Mouse (Mus musculus) midbrain, embryonic 10.5 days (tissue): ENCODE data around the gene Olfr477. TPM values are rescaled to one million over a fixed set of nuclear protein-coding genes. Genes with fewer than 3 reads are reported as not detected.
"Not testable (repeated sequence)": the region's sequence is repeated elsewhere in the genome, so short reads cannot be mapped to it uniquely, and the experiment has no call there.

Source experiments
- DNase-seq: peaks from one replicate; pipeline ENCODE4 v3.0.0-alpha.2; 2017; ENCODE audit warnings: low spot score
- H3K27ac ChIP-seq: fragments of 300-500 bp; sonication (generic); replicated peaks from 2 replicates; pipeline ENCODE4 v1.5.1; 2016; ENCODE audit warnings: mild to moderate bottlenecking
- H3K27me3 ChIP-seq: fragments of 300-500 bp; sonication (generic); 2 replicates; pipeline ENCODE4 v1.6.1; 2016; ENCODE audit warnings: low read depth, mild to moderate bottlenecking; ENCODE audit not compliant: poor library complexity, severe bottlenecking
- H3K36me3 ChIP-seq: fragments of 300-500 bp; sonication (generic); 2 replicates; pipeline ENCODE4 v1.6.1; 2016; ENCODE audit warnings: mild to moderate bottlenecking, moderate library complexity
- H3K4me1 ChIP-seq: fragments of 300-500 bp; sonication (generic); 2 replicates; pipeline ENCODE4 v1.6.1; 2016
- H3K4me3 ChIP-seq: fragments of 300-500 bp; sonication (generic); 2 replicates; pipeline ENCODE4 v1.5.1; 2016; ENCODE audit warnings: mild to moderate bottlenecking, moderate library complexity
- H3K9me3 ChIP-seq: fragments of 300-500 bp; sonication (generic); replicated peaks from 2 replicates; pipeline ENCODE4 v1.6.1; 2016; ENCODE audit warnings: mild to moderate bottlenecking
- WGBS: fragments of 180-500 bp; shearing (Covaris S2); methylation state at CpG from one replicate; pipeline ENCODE4 v1.1.7; 2016; 5-methylcytosine and 5-hydroxymethylcytosine counted together
- polyA plus RNA-seq: library from polyadenylated mRNA; unstranded; fragments of >200 nt; fragmentation: Nextera tagmentation; extraction: Ambion mirVana; gene quantifications from 2 replicates; pipeline ENCODE4 v1.2.1, GENCODE M21; 2016

The Olfr477 gene
- polyA plus RNA-seq = not detected in 2 replicates

DNA sequence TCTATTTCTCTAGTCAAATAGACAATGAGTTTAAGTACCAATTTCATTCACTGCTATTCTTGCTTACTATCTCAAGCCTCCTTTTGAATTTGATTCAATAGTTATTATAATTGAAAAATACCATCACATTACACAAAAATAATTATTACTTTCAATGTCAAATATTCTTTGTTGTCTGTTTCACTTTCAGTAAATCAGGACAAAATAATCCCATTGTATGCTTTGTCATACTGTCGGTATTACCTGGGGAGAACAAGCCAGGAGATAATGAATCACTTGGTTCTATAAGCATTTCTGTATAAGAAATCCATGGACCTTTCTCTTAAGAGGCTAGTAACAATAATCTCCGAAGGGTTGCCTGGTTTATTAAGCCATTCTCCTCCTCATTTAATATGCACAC, at the start of gene Olfr477:
Gene Olfr477 (plus strand): TSS at position 301 of the 400 bp plus-strand sequence.
- H3K9me3 ChIP-seq = no peaks in the 10 kb centered on the region
- H3K4me1 ChIP-seq = no peaks in the 10 kb centered on the region
- no peak for DNase-seq
- no peak within 1 kb of the TSS for H3K27ac ChIP-seq
- 81% methylated on average over 2 of the region's 2 CpGs for WGBS
- H3K27me3 ChIP-seq = no peaks in the 10 kb centered on the region
- no peaks in the 10 kb centered on the region for H3K36me3 ChIP-seq
- H3K4me3 ChIP-seq = no peak within 1 kb of the TSS

DNA sequence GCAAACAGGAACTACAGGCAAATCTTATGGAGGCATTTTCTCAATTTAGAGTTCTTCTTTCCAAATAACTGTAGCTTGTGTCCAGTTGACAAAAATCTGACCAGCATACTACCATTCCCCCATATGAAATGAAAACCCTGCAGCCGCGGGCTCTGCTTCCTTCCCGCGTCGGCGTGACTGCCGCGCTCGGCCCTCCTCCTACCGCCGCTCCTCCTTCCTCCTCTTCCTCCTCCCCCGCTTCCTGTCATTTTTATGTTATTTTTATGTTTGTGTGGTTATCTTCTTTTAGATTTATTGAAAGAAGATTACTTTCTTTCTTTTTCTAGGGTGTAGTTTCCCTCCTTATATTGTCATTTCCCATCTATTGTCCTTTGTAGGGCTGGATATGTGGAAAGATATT, 34.0 kb upstream of the Olfr477 start:
- not testable (repeated sequence) for H3K4me3 ChIP-seq, H3K4me1 ChIP-seq, DNase-seq, H3K27ac ChIP-seq, H3K36me3 ChIP-seq, H3K9me3 ChIP-seq, H3K27me3 ChIP-seq
- 98% methylated on average over 12 of the region's 12 CpGs for WGBS

DNA sequence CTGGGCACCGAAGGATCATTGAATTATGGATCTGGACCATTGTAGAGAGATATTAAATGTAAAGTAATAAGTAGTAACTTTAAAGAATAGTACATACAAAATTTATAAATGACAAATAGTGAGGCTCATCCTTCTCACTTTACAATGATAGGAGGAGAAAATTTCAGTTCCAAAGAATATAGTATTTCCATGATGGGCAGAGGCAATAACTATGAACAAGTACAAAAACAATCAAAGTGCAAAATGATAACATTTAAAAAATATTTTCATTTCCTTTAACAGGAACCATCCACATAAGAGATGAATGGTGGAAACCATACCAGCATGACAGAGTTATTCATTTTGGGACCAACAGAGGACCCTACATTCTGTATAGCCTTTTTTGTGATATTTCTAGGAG, 32.1 kb upstream of the Olfr477 start, which contains the start of gene Olfr474:
Gene Olfr474 (plus strand): TSS at position 301 of the 400 bp plus-strand sequence.
- H3K36me3 ChIP-seq = no peaks in the 10 kb centered on the region
- no peak for DNase-seq
- WGBS = 91% methylated on average over 1 of the region's 1 CpGs
- no peak within 1 kb of the TSS for H3K27ac ChIP-seq
- H3K4me1 ChIP-seq = no peaks in the 10 kb centered on the region
- H3K27me3 ChIP-seq = no peaks in the 10 kb centered on the region
- peaks cover 7% of the 10 kb centered on the region; the same call in 1 of the 2 replicates for H3K9me3 ChIP-seq
- no peak within 1 kb of the TSS for H3K4me3 ChIP-seq

DNA sequence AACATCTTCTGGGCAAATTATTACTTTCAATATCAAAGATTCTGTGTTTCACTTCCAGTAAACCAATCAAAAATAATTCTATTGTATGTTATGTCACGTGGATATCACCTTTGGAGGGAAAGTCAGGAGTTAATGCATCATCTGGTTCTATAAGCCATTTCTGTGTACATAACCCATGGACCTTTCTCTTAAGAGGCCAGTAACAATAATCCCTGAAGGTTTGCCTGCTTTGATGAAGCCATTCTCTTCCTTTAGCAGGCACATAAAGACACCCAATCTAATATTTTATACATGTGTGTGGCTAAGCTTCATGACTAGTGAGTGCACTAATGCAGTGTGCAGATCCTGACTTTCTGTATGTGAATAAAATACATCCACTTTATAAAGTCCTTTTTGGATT, 22.0 kb upstream of the Olfr477 start, which contains the start of gene Olfr476:
Gene Olfr476 (plus strand): TSS at position 301 of the 400 bp plus-strand sequence.
- no peak within 1 kb of the TSS for H3K27ac ChIP-seq
- 69% methylated on average over 1 of the region's 1 CpGs for WGBS
- no peaks in the 10 kb centered on the region for H3K36me3 ChIP-seq
- H3K4me3 ChIP-seq = no peak within 1 kb of the TSS
- H3K9me3 ChIP-seq = no peaks in the 10 kb centered on the region
- no peaks in the 10 kb centered on the region for H3K4me1 ChIP-seq
- no peak for DNase-seq
- H3K27me3 ChIP-seq = no peaks in the 10 kb centered on the region

DNA sequence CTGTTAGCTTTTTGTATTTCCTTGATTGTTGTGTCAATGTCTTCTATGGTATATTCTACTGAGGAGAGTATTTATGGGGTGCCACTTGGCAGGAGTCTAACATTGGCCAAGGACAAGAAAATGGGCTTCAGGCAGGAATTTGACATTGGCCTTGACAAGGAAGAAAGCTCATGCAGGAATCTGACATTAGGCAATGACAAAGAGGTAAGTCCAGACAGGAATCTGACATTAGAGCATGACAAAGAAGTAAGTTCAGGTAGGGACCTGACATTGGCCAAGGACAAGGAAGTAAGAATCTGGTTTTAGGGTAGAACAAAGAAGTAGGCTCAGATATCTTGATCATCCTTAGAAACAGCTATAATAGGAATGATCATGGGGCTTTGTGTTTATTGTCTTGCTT, 27.8 kb downstream of the Olfr477 start:
- not testable (repeated sequence) for DNase-seq, H3K4me1 ChIP-seq, H3K27ac ChIP-seq, H3K9me3 ChIP-seq, H3K4me3 ChIP-seq, H3K36me3 ChIP-seq, H3K27me3 ChIP-seq

DNA sequence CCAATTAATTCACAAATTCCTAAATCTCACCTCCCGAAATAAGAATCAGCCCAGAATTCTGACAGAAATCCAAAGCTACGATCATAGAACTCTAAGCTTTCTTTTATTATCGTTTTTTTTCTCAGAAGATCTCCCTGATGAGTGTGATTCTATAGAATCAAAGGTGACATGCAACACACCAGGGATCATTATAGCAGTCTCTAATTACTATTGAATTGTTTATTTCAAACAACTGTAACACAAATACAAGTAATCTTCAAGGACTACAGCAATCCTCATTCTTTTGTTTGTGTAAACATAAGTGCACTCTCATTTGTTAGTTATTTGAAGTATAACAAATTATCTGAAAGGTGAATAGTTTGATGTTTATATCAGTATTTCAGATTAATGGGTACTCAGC, 47.4 kb downstream of the Olfr477 start, which contains the start of gene Olfr478:
Gene Olfr478 (minus strand): TSS at position 101 of the 400 bp plus-strand sequence.
- Histone ChIP-seq H3K27ac (no peak within 1 kb of the TSS), H3K9me3 (no peaks in the 10 kb centered on the region), H3K4me3 (no peak within 1 kb of the TSS), H3K27me3 (no peaks in the 10 kb centered on the region), H3K4me1 (no peaks in the 10 kb centered on the region), H3K36me3 (no peaks in the 10 kb centered on the region)
- WGBS = 84% methylated on average over 3 of the region's 3 CpGs
- no peak for DNase-seq

Other genes starting within 250 kb of the Olfr477 start
- gene Cyb5r2, start 228.7 kb upstream of the Olfr477 start, polyA plus RNA-seq = 0.39 and 0.40 TPM in 2 replicates
- gene Ovch2, start 185.5 kb upstream of the Olfr477 start, polyA plus RNA-seq = not detected in 2 replicates
- not detected in 2 replicates for gene Olfr467, start 174.4 kb upstream of the Olfr477 start, polyA plus RNA-seq
- not detected in 2 replicates for gene Olfr469, start 161.2 kb upstream of the Olfr477 start, polyA plus RNA-seq
- not detected in 2 replicates for gene Olfr470, start 139.2 kb upstream of the Olfr477 start, polyA plus RNA-seq
- gene Olfr472, start 88.8 kb upstream of the Olfr477 start, polyA plus RNA-seq = 0.02 TPM in 1 of 2 replicates, not detected in the other
- gene Olfr473, start 56.2 kb upstream of the Olfr477 start, polyA plus RNA-seq = not detected in 2 replicates
- not detected in 2 replicates for gene Olfr474, start 32.0 kb upstream of the Olfr477 start, polyA plus RNA-seq
- gene Olfr476, start 21.9 kb upstream of the Olfr477 start, polyA plus RNA-seq = not detected in 2 replicates
- gene Olfr478, start 47.3 kb downstream of the Olfr477 start, polyA plus RNA-seq = not detected in 2 replicates
- not detected in 2 replicates for gene Olfr479, start 64.0 kb downstream of the Olfr477 start, polyA plus RNA-seq
- not detected in 2 replicates for gene Olfr480, start 80.7 kb downstream of the Olfr477 start, polyA plus RNA-seq
- gene Olfr481, start 93.2 kb downstream of the Olfr477 start, polyA plus RNA-seq = not detected in 2 replicates
- gene Olfr482, start 110.9 kb downstream of the Olfr477 start, polyA plus RNA-seq = 0.05 TPM in 1 of 2 replicates, not detected in the other
- not detected in 2 replicates for gene Olfr483, start 114.2 kb downstream of the Olfr477 start, polyA plus RNA-seq
- not detected in 2 replicates for gene Olfr484, start 140.8 kb downstream of the Olfr477 start, polyA plus RNA-seq
- gene Olfr485, start 173.2 kb downstream of the Olfr477 start, polyA plus RNA-seq = not detected in 2 replicates
- gene Olfr486, start 186.0 kb downstream of the Olfr477 start, polyA plus RNA-seq = not detected in 2 replicates
- gene Olfr487, start 227.9 kb downstream of the Olfr477 start, polyA plus RNA-seq = not detected in 2 replicates